Mouse (Mus musculus): ENCODE measurements at regions not wholly inside any gene's neighbourhood (a gene's known extent, or its start where the extent isn't known, plus 50 kb on each side); places are given as distances from the start of the nearest gene placed in this dataset.

DNA sequence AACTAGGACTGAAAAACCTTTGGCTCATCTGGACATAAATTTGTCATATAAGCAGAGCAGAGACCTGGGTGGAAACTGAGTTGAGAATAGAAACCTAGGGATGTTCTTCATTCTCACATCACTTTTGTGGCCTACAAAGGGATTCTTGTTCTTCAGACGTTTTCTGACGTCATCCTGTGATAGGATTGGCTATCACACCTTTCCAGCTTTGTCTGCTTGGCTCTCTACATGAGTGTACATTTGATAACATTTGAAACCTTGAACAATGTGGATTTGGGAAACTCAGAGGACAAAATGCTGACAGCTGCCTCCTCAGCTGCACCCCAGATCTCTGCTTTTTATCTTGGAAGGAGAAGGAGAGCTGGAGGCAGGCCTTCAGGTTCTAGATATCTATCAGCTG lies 589.7 kb upstream of the Fam160b2 start:
- DNase-seq (ENCODE audit: low read depth), result no peak

DNA sequence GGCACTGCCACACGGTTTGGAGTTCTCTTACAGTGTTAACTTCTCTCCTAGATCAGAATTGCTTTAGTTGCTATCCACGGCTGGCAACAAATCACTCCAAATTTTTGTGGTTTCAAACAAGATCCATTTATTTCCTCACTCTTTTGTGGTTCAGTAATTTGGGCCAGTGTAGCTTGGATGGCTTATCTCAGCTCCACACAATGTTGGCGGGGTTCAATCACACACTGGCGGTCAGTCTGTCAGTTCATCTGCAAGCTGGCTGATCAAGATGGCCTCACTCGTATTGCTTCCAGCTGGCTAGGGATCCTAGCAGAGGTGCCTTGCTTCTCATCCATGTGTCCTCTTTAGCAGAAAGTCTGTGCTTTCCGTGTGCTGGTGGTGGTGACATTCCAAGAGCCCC lies 577.7 kb upstream of the Fam160b2 start:
- no peak for TF ChIP-seq CTCF (IDR thresholded peaks at IDR 0.05; ENCODE audit: borderline replicate concordance, extremely low read depth, insufficient read depth, insufficient read length)
- no peak for TF ChIP-seq POLR2A (IDR thresholded peaks at IDR 0.05; ENCODE audit: borderline replicate concordance, extremely low read depth, insufficient read depth, insufficient read length, poor library complexity, severe bottlenecking)
- DNase-seq (ENCODE audit: low read depth), result no peak

More for the DNA sequence above, 589.7 kb upstream of the Fam160b2 start:
- TF ChIP-seq POLR2A (IDR thresholded peaks at IDR 0.05; ENCODE audit: borderline replicate concordance, extremely low read depth, insufficient read depth, insufficient read length, poor library complexity, severe bottlenecking) (no peak), CTCF (IDR thresholded peaks at IDR 0.05; ENCODE audit: borderline replicate concordance, extremely low read depth, insufficient read depth, insufficient read length) (no peak)

DNA sequence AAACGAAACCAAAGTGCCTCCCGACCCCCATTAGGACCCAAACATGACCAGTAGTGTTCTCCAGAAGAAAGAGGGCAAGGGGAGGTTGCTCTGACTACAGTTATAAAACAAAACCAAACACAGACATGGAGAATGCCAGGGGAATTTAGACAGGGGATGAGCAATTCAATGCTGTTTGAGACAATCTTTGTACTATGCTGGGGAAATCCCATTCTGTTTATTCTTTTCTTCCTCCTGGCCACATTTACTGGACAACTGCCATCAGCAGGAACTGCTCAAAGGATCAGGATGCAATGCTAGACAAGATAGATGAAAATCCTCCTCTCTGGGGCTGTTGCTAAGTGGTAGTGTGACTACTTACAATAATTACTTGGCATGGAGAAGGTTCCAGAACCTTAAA lies 574.5 kb upstream of the Fam160b2 start:
- no peak for DNase-seq (ENCODE audit: low read depth)
- TF ChIP-seq POLR2A (IDR thresholded peaks at IDR 0.05; ENCODE audit: borderline replicate concordance, extremely low read depth, insufficient read depth, insufficient read length, poor library complexity, severe bottlenecking) (no peak), CTCF (IDR thresholded peaks at IDR 0.05; ENCODE audit: borderline replicate concordance, extremely low read depth, insufficient read depth, insufficient read length) (no peak)

DNA sequence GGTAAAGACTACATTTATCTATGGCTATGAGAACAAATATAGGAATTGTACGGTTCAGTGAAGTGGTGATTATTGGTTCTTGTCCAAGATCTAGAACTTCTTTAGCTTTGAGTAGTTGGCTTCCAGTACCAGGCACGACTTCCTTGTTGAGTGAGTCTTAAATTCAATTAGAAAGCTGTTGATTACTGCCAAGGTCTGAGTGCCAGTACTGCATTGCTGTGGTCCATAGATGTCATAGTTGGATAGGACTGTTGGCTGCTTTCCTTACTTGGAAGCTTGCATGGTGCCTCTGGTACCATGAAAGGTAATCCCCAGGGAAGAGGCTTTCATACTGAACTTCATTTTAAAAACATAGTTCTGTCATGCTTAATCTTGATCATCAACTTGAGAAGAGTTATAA lies 559.9 kb upstream of the Fam160b2 start:
- TF ChIP-seq CTCF (IDR thresholded peaks at IDR 0.05; ENCODE audit: borderline replicate concordance, extremely low read depth, insufficient read depth, insufficient read length), result no peak
- no peak for TF ChIP-seq POLR2A (IDR thresholded peaks at IDR 0.05; ENCODE audit: borderline replicate concordance, extremely low read depth, insufficient read depth, insufficient read length, poor library complexity, severe bottlenecking)

DNA sequence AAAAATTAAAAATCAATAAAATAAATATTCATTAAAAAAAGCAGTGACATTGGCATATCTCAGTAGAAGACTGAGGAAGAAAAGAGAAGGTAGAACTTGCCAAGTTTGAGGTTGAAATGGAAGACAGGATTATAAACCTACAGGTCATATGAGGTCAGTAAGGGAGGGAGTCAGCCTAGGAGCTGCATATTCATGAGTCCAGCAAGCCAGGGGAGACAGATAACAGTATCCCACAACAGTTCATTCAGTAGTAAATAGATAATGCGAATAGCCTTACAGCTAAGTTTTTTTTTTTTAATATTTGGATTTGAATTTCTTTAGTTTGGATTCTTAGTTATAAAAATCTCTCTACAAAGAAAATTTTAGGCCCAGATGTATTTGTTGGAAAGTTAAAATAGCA lies 542.8 kb upstream of the Fam160b2 start:
- TF ChIP-seq CTCF (IDR thresholded peaks at IDR 0.05; ENCODE audit: borderline replicate concordance, extremely low read depth, insufficient read depth, insufficient read length) (no peak), POLR2A (IDR thresholded peaks at IDR 0.05; ENCODE audit: borderline replicate concordance, extremely low read depth, insufficient read depth, insufficient read length, poor library complexity, severe bottlenecking) (no peak)
- DNase-seq (ENCODE audit: low read depth), result no peak

More for the DNA sequence above, 559.9 kb upstream of the Fam160b2 start:
- no peak for DNase-seq (ENCODE audit: low read depth)

DNA sequence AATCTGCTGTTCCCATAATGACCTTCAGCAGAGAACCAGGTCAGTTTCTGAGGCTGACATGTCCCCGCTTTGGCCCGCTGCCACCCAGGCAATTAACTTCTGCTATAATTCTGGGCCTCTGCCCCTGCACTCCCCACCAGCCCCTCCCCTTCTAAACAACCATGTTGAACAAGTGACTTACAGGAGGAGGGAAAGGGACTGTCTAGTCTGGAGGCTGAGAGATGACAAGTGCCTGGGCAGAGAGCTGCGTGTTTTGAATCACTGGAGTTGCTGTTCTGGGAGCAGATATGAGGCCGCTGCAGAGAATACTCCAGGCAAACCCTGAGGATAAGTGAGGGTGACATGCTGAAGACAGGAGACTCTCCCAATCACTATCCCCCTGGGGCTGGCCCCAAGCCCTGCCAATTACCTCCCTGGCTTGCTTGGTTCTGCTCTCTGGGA lies 530.2 kb upstream of the Fam160b2 start:
- peak; percentile 23 for DNase-seq (ENCODE audit: low read depth)

DNA sequence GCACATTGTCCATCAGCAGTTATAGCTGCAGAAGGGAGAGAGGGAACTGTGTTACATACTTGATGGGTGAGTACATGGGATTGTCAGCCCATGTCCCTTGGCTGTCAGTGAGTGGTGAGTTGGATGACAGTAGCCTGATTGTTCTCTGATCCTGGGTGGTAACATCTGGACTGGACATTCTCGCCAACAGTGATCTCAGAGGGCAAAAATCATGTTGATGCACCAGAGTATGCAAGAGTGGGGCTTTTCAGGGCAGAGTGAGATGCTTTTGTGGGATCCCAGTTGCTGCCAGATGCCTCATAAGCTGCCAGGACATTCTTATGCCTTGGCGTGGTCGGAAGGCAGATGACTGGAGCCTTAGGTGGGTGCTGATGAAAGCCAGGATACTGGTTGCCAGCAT lies 528.9 kb upstream of the Fam160b2 start:
- no peak for DNase-seq (ENCODE audit: low read depth)

More for the DNA sequence above, 530.2 kb upstream of the Fam160b2 start:
- TF ChIP-seq POLR2A (IDR thresholded peaks at IDR 0.05; ENCODE audit: borderline replicate concordance, extremely low read depth, insufficient read depth, insufficient read length, poor library complexity, severe bottlenecking), result no peak
- no peak for TF ChIP-seq CTCF (IDR thresholded peaks at IDR 0.05; ENCODE audit: borderline replicate concordance, extremely low read depth, insufficient read depth, insufficient read length)

DNA sequence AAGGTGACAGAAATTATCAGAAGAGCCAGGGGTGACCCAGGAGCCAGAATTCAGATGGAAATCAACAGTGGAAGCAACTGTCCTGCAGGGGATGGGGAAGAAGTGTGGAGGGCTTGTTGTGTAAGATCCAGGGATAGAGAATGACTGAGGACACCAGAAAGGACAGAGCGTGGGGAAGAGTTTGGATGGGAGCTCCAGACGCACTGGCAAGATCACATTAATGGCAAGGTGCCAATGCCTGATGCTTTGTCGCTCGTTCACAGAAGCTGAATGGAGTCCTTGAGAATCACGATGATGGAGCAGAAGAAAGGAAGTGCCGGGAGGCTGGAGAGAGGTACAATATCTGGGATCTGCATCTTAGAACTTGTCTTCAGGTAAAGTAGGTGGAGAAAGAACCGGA lies 519.0 kb upstream of the Fam160b2 start:
- TF ChIP-seq POLR2A (IDR thresholded peaks at IDR 0.05; ENCODE audit: borderline replicate concordance, extremely low read depth, insufficient read depth, insufficient read length, poor library complexity, severe bottlenecking), result no peak
- TF ChIP-seq CTCF (IDR thresholded peaks at IDR 0.05; ENCODE audit: borderline replicate concordance, extremely low read depth, insufficient read depth, insufficient read length), result no peak
- peak; percentile 52 for DNase-seq (ENCODE audit: low read depth)

More for the DNA sequence above, 528.9 kb upstream of the Fam160b2 start:
- TF ChIP-seq CTCF (IDR thresholded peaks at IDR 0.05; ENCODE audit: borderline replicate concordance, extremely low read depth, insufficient read depth, insufficient read length) (no peak), POLR2A (IDR thresholded peaks at IDR 0.05; ENCODE audit: borderline replicate concordance, extremely low read depth, insufficient read depth, insufficient read length, poor library complexity, severe bottlenecking) (no peak)

DNA sequence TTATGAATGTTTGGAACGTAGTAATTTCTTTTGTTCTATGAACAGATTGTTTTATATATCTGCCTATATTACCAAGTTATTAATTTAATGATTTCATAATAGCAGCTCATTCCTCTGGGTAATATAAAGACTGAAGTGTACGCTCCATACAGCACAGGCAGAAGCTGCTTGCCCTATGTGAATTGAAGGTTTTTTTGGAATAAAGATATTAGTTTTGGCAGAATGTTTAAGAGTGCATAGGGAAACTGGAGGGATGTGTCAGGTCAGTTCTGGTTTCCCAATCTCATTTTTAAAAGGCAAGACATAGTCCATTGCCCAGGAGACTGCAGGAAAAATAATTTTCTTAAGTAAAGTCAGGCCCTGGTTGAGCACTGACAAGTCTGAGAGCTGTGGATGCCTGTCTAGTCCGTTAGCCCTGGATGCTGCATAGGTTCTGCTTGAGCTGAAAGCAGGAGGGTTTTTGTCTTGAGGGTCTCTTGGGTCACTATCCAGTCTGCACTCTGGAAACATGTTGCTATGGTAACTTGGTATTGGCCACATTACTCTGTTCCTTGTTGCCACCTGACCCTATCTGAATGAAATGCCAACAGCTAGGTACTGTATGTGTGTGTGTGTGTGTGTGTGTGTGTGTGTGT lies 516.3 kb upstream of the Fam160b2 start:
- DNase-seq (ENCODE audit: low read depth), result peak; percentile 36
- TF ChIP-seq POLR2A (IDR thresholded peaks at IDR 0.05; ENCODE audit: borderline replicate concordance, extremely low read depth, insufficient read depth, insufficient read length, poor library complexity, severe bottlenecking), result no peak
- no peak for TF ChIP-seq CTCF (IDR thresholded peaks at IDR 0.05; ENCODE audit: borderline replicate concordance, extremely low read depth, insufficient read depth, insufficient read length)

DNA sequence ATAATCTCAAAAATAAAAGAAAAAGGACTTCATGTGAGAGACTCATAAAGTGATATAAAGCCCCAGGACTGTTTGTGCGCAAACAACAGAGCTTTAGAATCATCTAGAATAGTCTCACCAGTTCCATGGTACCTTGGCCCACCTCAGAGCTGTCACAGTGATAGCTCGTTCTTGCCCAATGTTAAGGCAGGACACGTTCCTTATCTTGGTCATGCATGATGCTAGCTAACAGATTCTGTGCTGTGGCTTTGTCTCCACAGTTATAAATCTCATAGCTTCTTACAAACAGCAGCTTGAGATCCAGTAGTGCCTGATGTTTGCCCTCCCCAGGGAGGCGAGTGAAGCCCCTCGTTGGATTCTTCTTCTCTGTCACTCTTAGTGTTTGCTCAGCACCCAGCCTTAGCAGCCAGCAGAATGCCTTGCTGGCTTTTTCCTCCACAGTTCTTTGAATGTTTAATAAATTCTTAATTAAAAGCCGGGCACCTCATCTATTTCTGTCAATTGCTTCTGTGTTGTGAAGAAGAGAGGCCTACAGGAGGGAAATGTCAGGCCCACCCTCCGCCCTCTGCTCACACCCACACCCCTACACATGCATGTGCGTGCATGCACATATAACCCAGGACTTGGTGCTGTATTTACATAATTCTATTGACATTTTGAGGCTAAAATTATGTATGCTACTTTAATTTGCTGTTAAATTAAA lies 515.6 kb upstream of the Fam160b2 start:
- DNase-seq (ENCODE audit: low read depth), result peak; percentile 21
- no peak for TF ChIP-seq POLR2A (IDR thresholded peaks at IDR 0.05; ENCODE audit: borderline replicate concordance, extremely low read depth, insufficient read depth, insufficient read length, poor library complexity, severe bottlenecking)

DNA sequence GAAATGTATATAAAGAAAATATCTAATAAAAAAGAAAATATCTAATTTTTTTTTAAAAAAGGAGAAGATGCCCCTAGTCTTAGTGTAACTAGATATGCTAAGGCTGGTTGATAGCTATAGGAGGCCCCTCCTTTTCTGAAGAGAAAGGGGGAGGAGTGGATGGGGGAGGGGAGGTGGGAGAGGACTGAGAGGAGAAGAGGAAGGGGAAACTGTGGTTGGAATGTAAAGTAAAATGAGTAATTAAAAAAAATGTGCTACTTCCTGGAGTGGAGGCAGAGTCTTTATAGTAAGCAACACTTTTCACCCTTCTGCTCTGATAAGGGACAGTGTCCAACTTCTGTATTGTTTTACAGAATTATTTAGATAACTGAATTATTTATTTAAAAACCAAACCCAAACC lies 513.6 kb upstream of the Fam160b2 start:
- no peak for DNase-seq (ENCODE audit: low read depth)
- TF ChIP-seq CTCF (IDR thresholded peaks at IDR 0.05; ENCODE audit: borderline replicate concordance, extremely low read depth, insufficient read depth, insufficient read length) (no peak), POLR2A (IDR thresholded peaks at IDR 0.05; ENCODE audit: borderline replicate concordance, extremely low read depth, insufficient read depth, insufficient read length, poor library complexity, severe bottlenecking) (no peak)

DNA sequence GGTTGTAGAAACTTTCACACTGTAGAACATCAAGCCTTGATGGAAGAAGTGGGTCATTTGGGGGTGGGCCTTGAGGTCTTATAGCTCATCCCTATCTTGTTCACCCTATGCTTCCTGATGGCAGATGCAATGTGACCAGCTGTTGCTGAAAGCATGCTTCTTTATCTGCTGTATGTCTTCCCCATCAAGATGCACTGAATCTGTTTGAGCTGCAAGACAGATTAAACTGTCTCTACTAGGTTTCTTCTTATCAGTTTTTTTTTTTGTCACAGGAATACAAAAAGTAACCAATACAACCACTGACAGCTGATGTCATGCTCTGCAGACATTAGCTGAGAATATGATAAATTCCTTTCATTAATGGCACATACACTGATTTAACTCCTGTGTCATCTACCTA lies 505.0 kb upstream of the Fam160b2 start:
- no peak for DNase-seq (ENCODE audit: low read depth)
- no peak for TF ChIP-seq CTCF (IDR thresholded peaks at IDR 0.05; ENCODE audit: borderline replicate concordance, extremely low read depth, insufficient read depth, insufficient read length)
- TF ChIP-seq POLR2A (IDR thresholded peaks at IDR 0.05; ENCODE audit: borderline replicate concordance, extremely low read depth, insufficient read depth, insufficient read length, poor library complexity, severe bottlenecking), result no peak

All from brain, embryonic 14.5 days (tissue).